Mouse (Mus musculus): ENCODE data around the gene Scgb2b20.
"Not testable (repeated sequence)": the region's sequence is repeated elsewhere in the genome, so short reads cannot be mapped to it uniquely, and the experiment has no call there.

The Scgb2b20 gene

GRCm38 (mm10) chr7:33366222-33366621, at the start of gene Scgb2b20:
Gene Scgb2b20 (minus strand): TSS chr7:33366322.
- DNase-seq (ENCODE audit: low spot score in 2 of 2), result not testable (repeated sequence)

GRCm38 (mm10) chr7:33409681-33410080, 43.6 kb upstream of the Scgb2b20 start:
- DNase-seq (ENCODE audit: low spot score in 2 of 2), result not testable (repeated sequence)

- no peak for DNase-seq (ENCODE audit: low spot score in 2 of 2)
These were observed 35.5 kb upstream of the Scgb2b20 start for GRCm38 (mm10) chr7:33401650-33402049.

- not testable (repeated sequence) for DNase-seq (ENCODE audit: low spot score in 2 of 2)
These were observed 33.6 kb upstream of the Scgb2b20 start for GRCm38 (mm10) chr7:33399749-33400148.

GRCm38 (mm10) chr7:33372934-33373333, 6.8 kb upstream of the Scgb2b20 start, which contains the start of gene Scgb1b20:
Gene Scgb1b20 (plus strand): TSS chr7:33373234.
- not testable (repeated sequence) for DNase-seq (ENCODE audit: low spot score in 2 of 2)
